Mouse (Mus musculus): ENCODE results near the gene Pcnx3. TPM values are rescaled to one million over a fixed set of nuclear protein-coding genes. Genes with fewer than 3 reads are reported as not detected.

Pcnx3 gene
- polyA plus RNA-seq, 1 experiment from 2014 or later, result 28.1 TPM

GRCm38 (mm10) chr19:5662310-5662709 lies 26.4 kb downstream of the Pcnx3 start:
- peaks cover 36% of the 10 kb centered on the region for H3K36me3 ChIP-seq (ENCODE audit: insufficient read depth, low read length)
- H3K4me1 ChIP-seq (ENCODE audit: insufficient read depth, low read length), result peaks cover 31% of the 10 kb centered on the region
- peak overlapping the region; percentile 61 for H3K4me3 ChIP-seq (ENCODE audit: low read length)
- peak overlapping the region; percentile 72 for H3K9ac ChIP-seq (replicated peaks; ENCODE audit: low read length)
- WGBS, result 55% methylated on average over 8 of the region's 8 CpGs
- H3K9me3 ChIP-seq (ENCODE audit: low read length), result no peaks in the 10 kb centered on the region
- no peaks in the 10 kb centered on the region for H3K27me3 ChIP-seq (ENCODE audit: insufficient read depth, low read length)
- no peak for ATAC-seq (ENCODE audit: low FRiP score, low TSS enrichment)
- peak overlapping the region; percentile 92 for H3K27ac ChIP-seq (ENCODE audit: low read length)
- H3K4me2 ChIP-seq (replicated peaks; ENCODE audit: low read depth, low read length), result peak overlapping the region; percentile 60

- Histone ChIP-seq H3K4me3 (ENCODE audit: low read length) (peak overlapping the region; percentile 61), H3K9me3 (ENCODE audit: low read length) (no peaks in the 10 kb centered on the region), H3K4me1 (ENCODE audit: insufficient read depth, low read length) (peaks cover 32% of the 10 kb centered on the region), H3K27ac (ENCODE audit: low read length) (peak overlapping the region; percentile 92), H3K4me2 (replicated peaks; ENCODE audit: low read depth, low read length) (peak overlapping the region; percentile 60), H3K9ac (replicated peaks; ENCODE audit: low read length) (peak overlapping the region; percentile 44), H3K27me3 (ENCODE audit: insufficient read depth, low read length) (no peaks in the 10 kb centered on the region), H3K36me3 (ENCODE audit: insufficient read depth, low read length) (peaks cover 25% of the 10 kb centered on the region)
- ATAC-seq (ENCODE audit: low FRiP score, low TSS enrichment), result no peak
- 76% methylated on average over 16 of the region's 16 CpGs for WGBS
These were observed 27.6 kb downstream of the Pcnx3 start for GRCm38 (mm10) chr19:5660942-5661751.

- H3K4me1 ChIP-seq (ENCODE audit: insufficient read depth, low read length), result peaks cover 17% of the 10 kb centered on the region
- H3K4me3 ChIP-seq (ENCODE audit: low read length), result peak overlapping the region; percentile 52
- no peaks in the 10 kb centered on the region for H3K27me3 ChIP-seq (ENCODE audit: insufficient read depth, low read length)
- no peaks in the 10 kb centered on the region for H3K9me3 ChIP-seq (ENCODE audit: low read length)
- ATAC-seq (ENCODE audit: low FRiP score, low TSS enrichment), result no peak
- WGBS, result 12% methylated on average over 43 of the region's 43 CpGs
- peak overlapping the region; percentile 77 for H3K4me2 ChIP-seq (replicated peaks; ENCODE audit: low read depth, low read length)
- H3K27ac ChIP-seq (ENCODE audit: low read length), result no peak overlapping the region
- H3K9ac ChIP-seq (replicated peaks; ENCODE audit: low read length), result peak overlapping the region; percentile 55
- H3K36me3 ChIP-seq (ENCODE audit: insufficient read depth, low read length), result peaks cover 28% of the 10 kb centered on the region
These were observed 33.9 kb downstream of the Pcnx3 start for GRCm38 (mm10) chr19:5654720-5655298.

- Histone ChIP-seq H3K27ac (ENCODE audit: low read length) (no peak overlapping the region), H3K36me3 (ENCODE audit: insufficient read depth, low read length) (peaks cover 28% of the 10 kb centered on the region), H3K4me3 (ENCODE audit: low read length) (peak overlapping the region; percentile 52), H3K9me3 (ENCODE audit: low read length) (no peaks in the 10 kb centered on the region), H3K27me3 (ENCODE audit: insufficient read depth, low read length) (no peaks in the 10 kb centered on the region), H3K4me2 (replicated peaks; ENCODE audit: low read depth, low read length) (peak overlapping the region; percentile 77), H3K9ac (replicated peaks; ENCODE audit: low read length) (peak overlapping the region; percentile 55), H3K4me1 (ENCODE audit: insufficient read depth, low read length) (peaks cover 23% of the 10 kb centered on the region)
- 12% methylated on average over 62 of the region's 62 CpGs for WGBS
- ATAC-seq (ENCODE audit: low FRiP score, low TSS enrichment), result peak; percentile 52
These were observed 34.6 kb downstream of the Pcnx3 start for GRCm38 (mm10) chr19:5653969-5654719.

GRCm38 (mm10) chr19:5652570-5652969 lies 36.1 kb downstream of the Pcnx3 start:
- no peak overlapping the region for H3K4me2 ChIP-seq (replicated peaks; ENCODE audit: low read depth, low read length)
- H3K36me3 ChIP-seq (ENCODE audit: insufficient read depth, low read length), result peaks cover 22% of the 10 kb centered on the region
- H3K9me3 ChIP-seq (ENCODE audit: low read length), result no peaks in the 10 kb centered on the region
- H3K9ac ChIP-seq (replicated peaks; ENCODE audit: low read length), result no peak overlapping the region
- H3K27ac ChIP-seq (ENCODE audit: low read length), result no peak overlapping the region
- H3K4me3 ChIP-seq (ENCODE audit: low read length), result no peak overlapping the region
- ATAC-seq (ENCODE audit: low FRiP score, low TSS enrichment), result no peak
- H3K27me3 ChIP-seq (ENCODE audit: insufficient read depth, low read length), result no peaks in the 10 kb centered on the region
- peaks cover 31% of the 10 kb centered on the region for H3K4me1 ChIP-seq (ENCODE audit: insufficient read depth, low read length)
- 77% methylated on average over 6 of the region's 6 CpGs for WGBS

GRCm38 (mm10) chr19:5651502-5652274 lies 37.0 kb downstream of the Pcnx3 start:
- peaks cover 28% of the 10 kb centered on the region for H3K36me3 ChIP-seq (ENCODE audit: insufficient read depth, low read length)
- WGBS, result 68% methylated on average over 12 of the region's 13 CpGs

GRCm38 (mm10) chr19:5649298-5649741 lies 39.4 kb downstream of the Pcnx3 start:
- ATAC-seq (ENCODE audit: low FRiP score, low TSS enrichment), result peak; percentile 7; the same call in 1 of the 2 replicates
- Histone ChIP-seq H3K9me3 (ENCODE audit: low read length) (no peaks in the 10 kb centered on the region), H3K27me3 (ENCODE audit: insufficient read depth, low read length) (no peaks in the 10 kb centered on the region), H3K4me2 (replicated peaks; ENCODE audit: low read depth, low read length) (peak overlapping the region; percentile 63), H3K9ac (replicated peaks; ENCODE audit: low read length) (peak overlapping the region; percentile 29), H3K27ac (ENCODE audit: low read length) (peak overlapping the region; percentile 93), H3K4me1 (ENCODE audit: insufficient read depth, low read length) (peaks cover 20% of the 10 kb centered on the region), H3K4me3 (ENCODE audit: low read length) (peak overlapping the region; percentile 37), H3K36me3 (ENCODE audit: insufficient read depth, low read length) (peaks cover 49% of the 10 kb centered on the region)
- 34% methylated on average over 6 of the region's 6 CpGs for WGBS

More at GRCm38 (mm10) chr19:5651502-5652274, 37.0 kb downstream of the Pcnx3 start:
- H3K27me3 ChIP-seq (ENCODE audit: insufficient read depth, low read length), result no peaks in the 10 kb centered on the region
- no peak overlapping the region for H3K4me2 ChIP-seq (replicated peaks; ENCODE audit: low read depth, low read length)
- H3K9me3 ChIP-seq (ENCODE audit: low read length), result no peaks in the 10 kb centered on the region
- no peak overlapping the region for H3K9ac ChIP-seq (replicated peaks; ENCODE audit: low read length)
- H3K4me3 ChIP-seq (ENCODE audit: low read length), result no peak overlapping the region
- ATAC-seq (ENCODE audit: low FRiP score, low TSS enrichment), result no peak
- no peak overlapping the region for H3K27ac ChIP-seq (ENCODE audit: low read length)
- H3K4me1 ChIP-seq (ENCODE audit: insufficient read depth, low read length), result peaks cover 28% of the 10 kb centered on the region

- Histone ChIP-seq H3K4me2 (replicated peaks; ENCODE audit: low read depth, low read length) (peak overlapping the region; percentile 63), H3K27ac (ENCODE audit: low read length) (peak overlapping the region; percentile 93), H3K9ac (replicated peaks; ENCODE audit: low read length) (peak overlapping the region; percentile 29), H3K9me3 (ENCODE audit: low read length) (no peaks in the 10 kb centered on the region), H3K27me3 (ENCODE audit: insufficient read depth, low read length) (no peaks in the 10 kb centered on the region), H3K36me3 (ENCODE audit: insufficient read depth, low read length) (peaks cover 52% of the 10 kb centered on the region), H3K4me1 (ENCODE audit: insufficient read depth, low read length) (peaks cover 16% of the 10 kb centered on the region), H3K4me3 (ENCODE audit: low read length) (peak overlapping the region; percentile 37)
- peak; percentile 92 for ATAC-seq (ENCODE audit: low FRiP score, low TSS enrichment)
- 12% methylated on average over 26 of the region's 26 CpGs for WGBS
These were observed 40.1 kb downstream of the Pcnx3 start for GRCm38 (mm10) chr19:5648401-5649297.
